Mouse (Mus musculus): ENCODE measurements around the gene Tefm. TPM values are rescaled to one million over a fixed set of nuclear protein-coding genes. Genes with fewer than 3 reads are reported as not detected.

Gene Tefm
- polyA plus RNA-seq, 1 experiment from 2014 or later = 30.6 TPM

DNA sequence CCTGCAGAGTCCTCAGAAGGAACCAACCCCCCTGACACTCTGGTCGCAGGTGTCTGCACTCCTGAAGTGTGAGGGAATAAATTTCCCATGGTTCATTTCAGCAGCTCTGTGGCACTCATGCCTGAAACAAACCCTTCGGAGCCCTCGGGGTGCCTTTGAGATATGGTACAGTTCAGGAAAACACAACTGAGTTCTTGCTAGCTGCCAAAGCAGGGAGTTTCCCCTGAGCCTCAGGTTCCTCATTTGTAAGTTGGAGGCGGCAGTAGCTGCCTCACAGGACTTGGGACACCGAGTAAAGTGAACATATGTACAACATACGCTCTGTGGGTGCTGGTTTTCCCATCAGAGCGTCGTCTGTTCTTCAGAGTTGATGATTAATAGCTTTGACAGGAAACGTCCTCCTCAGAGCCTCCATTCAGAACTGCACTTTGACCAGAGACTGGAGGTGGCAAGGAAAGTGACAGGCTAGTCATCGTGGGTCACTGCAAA, 3.9 kb upstream of the Tefm start:
- peaks cover 4% of the 10 kb centered on the region for H3K4me1 ChIP-seq (ENCODE audit: control insufficient read depth, insufficient read depth, low read length)
- ATAC-seq (ENCODE audit: insufficient number of reproducible peaks, low FRiP score, low TSS enrichment, low read depth) = no peak
- 52% methylated on average over 10 of the region's 10 CpGs for WGBS

DNA sequence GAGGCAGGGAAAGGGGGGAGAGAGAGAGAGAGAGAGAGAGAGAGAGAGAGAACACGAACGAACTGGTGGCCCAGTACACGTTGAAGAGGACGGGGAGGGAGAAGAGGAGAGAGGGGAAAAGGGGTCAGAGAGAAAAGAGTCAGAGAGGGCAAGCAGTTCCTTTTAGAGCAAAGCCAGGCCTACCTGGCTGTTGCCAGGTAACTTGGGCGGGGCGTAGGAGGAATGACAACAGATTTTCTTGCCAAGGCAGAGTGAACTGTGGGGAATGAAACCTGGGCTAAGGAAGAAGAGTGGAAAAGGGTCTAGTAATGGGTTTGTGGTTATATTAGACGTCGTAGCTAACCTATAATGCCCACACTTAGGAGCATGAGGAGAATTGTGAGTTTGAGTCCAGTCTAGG, 897 bp upstream of the Tefm start:
- ATAC-seq (ENCODE audit: insufficient number of reproducible peaks, low FRiP score, low TSS enrichment, low read depth) = no peak
- no peak for DNase-seq (ENCODE audit: low spot score)
- no peak overlapping the region for H3K27ac ChIP-seq (replicated peaks; ENCODE audit: low read depth, low read length)
- H3K9ac ChIP-seq (ENCODE audit: low read length) = no peak overlapping the region
- 52% methylated on average over 8 of the region's 8 CpGs for WGBS
- no peaks in the 10 kb centered on the region for H3K9me3 ChIP-seq (ENCODE audit: control insufficient read depth, low read length)
- no peak overlapping the region for H3K4me3 ChIP-seq (ENCODE audit: low read depth, low read length)
- H3K4me2 ChIP-seq (ENCODE audit: low read depth, severe bottlenecking) = peak overlapping the region; percentile 66; the same call in 1 of the 2 replicates
- peaks cover 7% of the 10 kb centered on the region for H3K4me1 ChIP-seq (ENCODE audit: control insufficient read depth, insufficient read depth, low read length)
- H3K36me3 ChIP-seq (ENCODE audit: control insufficient read depth, insufficient read depth, low read length) = no peaks in the 10 kb centered on the region
- H3K27me3 ChIP-seq (ENCODE audit: control insufficient read depth, insufficient read depth, low read length) = no peaks in the 10 kb centered on the region

More for the DNA sequence above, 3.9 kb upstream of the Tefm start:
- Histone ChIP-seq H3K9ac (ENCODE audit: low read length) (no peak overlapping the region), H3K9me3 (ENCODE audit: control insufficient read depth, low read length) (no peaks in the 10 kb centered on the region), H3K27me3 (ENCODE audit: control insufficient read depth, insufficient read depth, low read length) (no peaks in the 10 kb centered on the region), H3K36me3 (ENCODE audit: control insufficient read depth, insufficient read depth, low read length) (no peaks in the 10 kb centered on the region), H3K4me2 (ENCODE audit: low read depth, severe bottlenecking) (no peak overlapping the region), H3K4me3 (ENCODE audit: low read depth, low read length) (no peak overlapping the region), H3K27ac (replicated peaks; ENCODE audit: low read depth, low read length) (no peak overlapping the region)
- DNase-seq (ENCODE audit: low spot score) = no peak

DNA sequence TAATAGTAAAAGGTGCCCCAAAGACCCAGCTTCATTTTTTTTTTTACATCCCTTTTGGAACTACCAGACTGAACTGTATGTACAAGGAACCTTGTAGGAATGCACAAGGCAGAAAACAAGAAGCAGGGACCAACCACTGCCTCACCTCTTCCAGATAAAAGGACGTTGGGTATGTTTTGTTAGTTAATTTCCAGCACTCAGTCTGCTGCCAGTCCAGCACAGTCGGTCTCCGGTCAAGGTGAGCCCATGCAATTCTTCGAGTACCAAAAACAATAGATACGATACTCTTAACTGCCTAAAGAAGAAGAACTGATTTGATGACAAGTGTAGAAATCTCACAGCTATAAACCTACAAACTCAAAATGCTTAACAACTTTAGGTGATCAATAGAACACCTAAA, 4.2 kb downstream of the Tefm start:
- H3K9ac ChIP-seq (ENCODE audit: low read length) = no peak overlapping the region
- 90% methylated on average over 5 of the region's 5 CpGs for WGBS
- peaks cover 9% of the 10 kb centered on the region; the same call in 1 of the 2 replicates for H3K36me3 ChIP-seq (ENCODE audit: control insufficient read depth, insufficient read depth, low read length)
- no peak overlapping the region for H3K4me2 ChIP-seq (ENCODE audit: low read depth, severe bottlenecking)
- DNase-seq (ENCODE audit: low spot score) = no peak
- H3K27ac ChIP-seq (replicated peaks; ENCODE audit: low read depth, low read length) = no peak overlapping the region
- no peaks in the 10 kb centered on the region for H3K9me3 ChIP-seq (ENCODE audit: control insufficient read depth, low read length)
- H3K4me1 ChIP-seq (ENCODE audit: control insufficient read depth, insufficient read depth, low read length) = peaks cover 5% of the 10 kb centered on the region
- H3K4me3 ChIP-seq (ENCODE audit: low read depth, low read length) = no peak overlapping the region
- no peaks in the 10 kb centered on the region for H3K27me3 ChIP-seq (ENCODE audit: control insufficient read depth, insufficient read depth, low read length)
- no peak for ATAC-seq (ENCODE audit: insufficient number of reproducible peaks, low FRiP score, low TSS enrichment, low read depth)

DNA sequence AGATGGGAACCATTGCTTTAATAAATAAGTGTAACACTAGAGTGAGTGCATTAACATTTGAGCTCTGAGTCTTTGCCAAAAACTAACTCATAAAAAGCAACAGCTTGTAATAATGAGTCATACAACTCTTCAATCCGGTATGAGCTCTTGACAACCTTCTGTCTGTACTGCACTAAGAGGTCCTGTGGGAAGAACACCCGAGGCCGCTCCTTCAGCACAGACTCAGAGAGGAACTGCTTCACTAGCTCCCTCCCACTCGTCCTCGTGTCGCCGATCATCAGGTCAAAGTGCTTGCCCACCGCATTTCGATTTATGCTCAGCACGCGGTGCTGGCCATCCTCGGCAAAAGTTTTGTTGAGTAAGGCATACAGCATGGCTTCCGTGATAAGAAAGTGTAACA, 5.2 kb downstream of the Tefm start:
- H3K4me3 ChIP-seq (ENCODE audit: low read depth, low read length) = no peak overlapping the region
- H3K4me1 ChIP-seq (ENCODE audit: control insufficient read depth, insufficient read depth, low read length) = peaks cover 4% of the 10 kb centered on the region; the same call in 1 of the 2 replicates
- H3K27ac ChIP-seq (replicated peaks; ENCODE audit: low read depth, low read length) = no peak overlapping the region
- H3K4me2 ChIP-seq (ENCODE audit: low read depth, severe bottlenecking) = no peak overlapping the region
- peaks cover 11% of the 10 kb centered on the region; the same call in 1 of the 2 replicates for H3K36me3 ChIP-seq (ENCODE audit: control insufficient read depth, insufficient read depth, low read length)
- ATAC-seq (ENCODE audit: insufficient number of reproducible peaks, low FRiP score, low TSS enrichment, low read depth) (no peak), DNase-seq (ENCODE audit: low spot score) (no peak)
- H3K27me3 ChIP-seq (ENCODE audit: control insufficient read depth, insufficient read depth, low read length) = no peaks in the 10 kb centered on the region
- 93% methylated on average over 13 of the region's 13 CpGs for WGBS
- no peak overlapping the region for H3K9ac ChIP-seq (ENCODE audit: low read length)
- H3K9me3 ChIP-seq (ENCODE audit: control insufficient read depth, low read length) = no peaks in the 10 kb centered on the region

DNA sequence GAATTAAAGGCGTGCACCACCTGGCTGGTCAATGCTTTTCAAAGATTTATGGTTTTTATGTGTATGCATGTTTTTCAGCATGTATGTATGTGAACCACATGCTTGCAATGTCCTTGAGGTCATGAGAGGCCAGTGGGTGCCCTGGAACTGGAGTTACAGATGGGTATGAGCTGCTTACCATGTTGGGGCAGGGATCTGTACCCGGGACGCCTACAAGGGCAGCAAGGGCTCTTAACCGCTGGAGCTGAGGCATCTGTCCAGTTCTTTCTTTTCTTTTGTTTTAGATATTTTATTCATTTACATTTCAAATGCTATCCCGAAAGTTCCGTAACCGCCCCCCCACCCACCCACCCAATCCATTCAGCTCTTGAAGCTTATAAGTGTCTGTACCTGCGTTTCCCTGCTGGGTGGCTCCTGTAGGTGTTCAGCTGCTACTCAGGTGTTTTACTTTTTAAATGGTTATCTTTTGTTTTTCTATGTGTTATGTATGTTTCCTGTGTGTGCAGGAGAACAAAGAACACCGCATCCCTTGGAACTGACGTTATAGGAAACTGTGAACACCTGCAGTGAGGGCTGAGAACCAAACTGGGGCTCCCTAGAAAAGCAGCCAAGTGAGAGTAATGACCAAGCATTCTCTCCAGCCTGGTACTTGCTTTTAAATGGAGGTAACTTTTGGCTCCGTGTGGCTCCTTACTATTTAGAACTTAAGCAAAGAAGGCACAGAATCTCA, 5.9 kb downstream of the Tefm start:
- peaks cover 13% of the 10 kb centered on the region; the same call in 1 of the 2 replicates for H3K36me3 ChIP-seq (ENCODE audit: control insufficient read depth, insufficient read depth, low read length)
- no peak overlapping the region for H3K4me2 ChIP-seq (ENCODE audit: low read depth, severe bottlenecking)
- ATAC-seq (ENCODE audit: insufficient number of reproducible peaks, low FRiP score, low TSS enrichment, low read depth) = no peak
- H3K9ac ChIP-seq (ENCODE audit: low read length) = no peak overlapping the region
- no peaks in the 10 kb centered on the region for H3K27me3 ChIP-seq (ENCODE audit: control insufficient read depth, insufficient read depth, low read length)
- no peak for DNase-seq (ENCODE audit: low spot score)
- no peak overlapping the region for H3K4me3 ChIP-seq (ENCODE audit: low read depth, low read length)
- WGBS = 94% methylated on average over 11 of the region's 11 CpGs
- no peaks in the 10 kb centered on the region for H3K9me3 ChIP-seq (ENCODE audit: control insufficient read depth, low read length)
- H3K4me1 ChIP-seq (ENCODE audit: control insufficient read depth, insufficient read depth, low read length) = peaks cover 4% of the 10 kb centered on the region; the same call in 1 of the 2 replicates
- H3K27ac ChIP-seq (replicated peaks; ENCODE audit: low read depth, low read length) = no peak overlapping the region

DNA sequence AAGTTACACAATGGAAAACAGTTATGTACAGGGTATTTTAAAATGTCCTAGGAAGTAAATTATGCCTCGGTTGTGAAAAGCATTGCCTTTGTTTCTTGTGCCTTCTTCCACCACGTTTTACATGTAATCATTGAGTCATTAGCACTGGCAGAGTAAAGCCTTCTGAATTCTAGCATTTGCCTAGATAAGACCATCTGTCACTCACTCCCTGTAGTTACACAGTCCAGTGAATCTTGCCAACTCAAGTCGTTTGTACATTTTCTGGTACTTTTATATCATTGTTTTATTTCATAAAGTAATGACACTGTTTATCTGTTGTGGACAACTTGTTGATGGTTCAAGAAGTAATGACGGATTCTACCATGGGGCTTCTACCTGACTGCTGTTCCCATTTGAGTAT, 7.2 kb downstream of the Tefm start:
- H3K27ac ChIP-seq (replicated peaks; ENCODE audit: low read depth, low read length) = no peak overlapping the region
- H3K4me2 ChIP-seq (ENCODE audit: low read depth, severe bottlenecking) = no peak overlapping the region
- no peak overlapping the region for H3K4me3 ChIP-seq (ENCODE audit: low read depth, low read length)
- no peaks in the 10 kb centered on the region for H3K9me3 ChIP-seq (ENCODE audit: control insufficient read depth, low read length)
- no peak overlapping the region for H3K9ac ChIP-seq (ENCODE audit: low read length)
- WGBS = 84% methylated on average over 4 of the region's 4 CpGs
- no peaks in the 10 kb centered on the region for H3K4me1 ChIP-seq (ENCODE audit: control insufficient read depth, insufficient read depth, low read length)
- no peak for DNase-seq (ENCODE audit: low spot score)
- peaks cover 15% of the 10 kb centered on the region; the same call in 1 of the 2 replicates for H3K36me3 ChIP-seq (ENCODE audit: control insufficient read depth, insufficient read depth, low read length)
- H3K27me3 ChIP-seq (ENCODE audit: control insufficient read depth, insufficient read depth, low read length) = no peaks in the 10 kb centered on the region
- no peak for ATAC-seq (ENCODE audit: insufficient number of reproducible peaks, low FRiP score, low TSS enrichment, low read depth)

DNA sequence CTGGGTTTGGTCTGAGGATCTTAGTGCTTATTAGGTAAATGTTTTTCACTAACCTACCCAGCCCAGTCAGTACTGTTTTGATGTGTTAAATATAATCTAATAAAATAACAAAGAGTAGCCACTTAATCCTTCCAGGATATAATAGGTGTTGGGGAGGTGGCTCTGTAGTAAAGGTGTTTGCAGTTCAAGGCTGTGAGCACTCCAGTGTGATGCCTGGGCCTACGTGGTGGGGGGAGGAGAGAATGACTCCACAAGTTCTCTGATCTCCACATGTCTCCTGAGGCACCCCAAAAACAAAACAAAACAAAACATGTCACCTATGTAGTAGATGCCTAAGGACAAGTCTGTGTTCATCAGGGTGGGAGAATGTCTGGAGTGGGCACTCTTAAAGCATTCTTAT, 9.9 kb downstream of the Tefm start:
- Histone ChIP-seq H3K36me3 (ENCODE audit: control insufficient read depth, insufficient read depth, low read length) (peaks cover 15% of the 10 kb centered on the region; the same call in 1 of the 2 replicates), H3K4me1 (ENCODE audit: control insufficient read depth, insufficient read depth, low read length) (no peaks in the 10 kb centered on the region), H3K27ac (replicated peaks; ENCODE audit: low read depth, low read length) (no peak overlapping the region), H3K4me3 (ENCODE audit: low read depth, low read length) (no peak overlapping the region), H3K4me2 (ENCODE audit: low read depth, severe bottlenecking) (no peak overlapping the region), H3K9ac (ENCODE audit: low read length) (no peak overlapping the region), H3K27me3 (ENCODE audit: control insufficient read depth, insufficient read depth, low read length) (no peaks in the 10 kb centered on the region), H3K9me3 (ENCODE audit: control insufficient read depth, low read length) (no peaks in the 10 kb centered on the region)
- ATAC-seq (ENCODE audit: insufficient number of reproducible peaks, low FRiP score, low TSS enrichment, low read depth) = no peak
- DNase-seq (ENCODE audit: low spot score) = no peak
- 68% methylated on average over 1 of the region's 1 CpGs for WGBS

DNA sequence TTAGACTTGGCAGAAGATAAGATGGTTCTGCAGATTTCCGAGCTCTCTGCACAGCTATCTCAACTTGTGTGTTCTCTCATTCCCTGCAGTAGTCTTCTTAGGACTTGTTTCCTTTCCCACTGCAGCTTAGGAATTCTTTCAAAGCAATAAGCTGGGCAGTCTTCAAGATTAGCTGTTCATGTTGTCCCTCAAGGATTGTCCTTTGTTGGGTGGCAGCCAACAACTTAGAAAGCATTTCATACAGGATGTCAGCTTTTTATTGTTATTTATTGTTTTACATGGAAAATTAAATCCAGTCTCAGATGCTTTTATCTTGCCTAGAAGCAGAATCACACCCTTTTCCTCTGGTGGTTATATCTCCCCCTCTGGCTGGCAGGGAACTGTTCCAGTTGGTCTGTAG, 25.6 kb downstream of the Tefm start:
- H3K9me3 ChIP-seq (ENCODE audit: control insufficient read depth, low read length) = no peaks in the 10 kb centered on the region
- no peak overlapping the region for H3K4me2 ChIP-seq (ENCODE audit: low read depth, severe bottlenecking)
- WGBS = 92% methylated on average over 1 of the region's 1 CpGs
- ATAC-seq (ENCODE audit: insufficient number of reproducible peaks, low FRiP score, low TSS enrichment, low read depth) (no peak), DNase-seq (ENCODE audit: low spot score) (no peak)
- H3K4me1 ChIP-seq (ENCODE audit: control insufficient read depth, insufficient read depth, low read length) = no peaks in the 10 kb centered on the region
- H3K9ac ChIP-seq (ENCODE audit: low read length) = no peak overlapping the region
- H3K4me3 ChIP-seq (ENCODE audit: low read depth, low read length) = no peak overlapping the region
- no peak overlapping the region for H3K27ac ChIP-seq (replicated peaks; ENCODE audit: low read depth, low read length)
- no peaks in the 10 kb centered on the region for H3K27me3 ChIP-seq (ENCODE audit: control insufficient read depth, insufficient read depth, low read length)
- H3K36me3 ChIP-seq (ENCODE audit: control insufficient read depth, insufficient read depth, low read length) = peaks cover 18% of the 10 kb centered on the region; the same call in 1 of the 2 replicates

Measured in limb, embryonic 11.5 days (tissue).